Mouse (Mus musculus) right cerebral cortex, postnatal 36 days (tissue): ENCODE results near the gene Sfxn5.

Experiments used
- DNase-seq, 2 experiments: peaks; one replicate each; pipeline ENCODE4 v3.0.0; 2022; ENCODE audit warnings: low spot score in 2 of 2, mixed read lengths in 1 of 2

Sfxn5 gene

DNA sequence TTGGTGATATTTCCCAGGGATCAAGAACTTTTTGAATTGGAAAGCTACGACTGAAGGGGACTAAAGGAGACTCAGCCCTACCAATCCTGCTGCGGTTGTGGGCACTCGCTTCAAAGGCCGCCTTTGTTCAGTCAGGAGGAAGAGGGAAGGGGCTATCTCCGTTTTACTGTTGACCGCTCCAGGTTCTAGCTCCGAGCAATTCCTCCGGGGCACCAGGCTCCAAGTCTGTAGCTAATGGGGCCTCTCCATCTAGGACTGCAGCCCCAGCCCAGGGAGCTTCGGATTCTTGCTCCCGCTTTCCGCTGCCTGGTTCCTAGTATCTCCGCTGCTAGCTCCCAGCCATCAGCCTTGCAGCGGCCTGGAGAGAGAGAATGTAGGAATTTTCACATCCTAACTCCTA, 142.6 kb downstream of the Sfxn5 start:
- DNase-seq: no peak

DNA sequence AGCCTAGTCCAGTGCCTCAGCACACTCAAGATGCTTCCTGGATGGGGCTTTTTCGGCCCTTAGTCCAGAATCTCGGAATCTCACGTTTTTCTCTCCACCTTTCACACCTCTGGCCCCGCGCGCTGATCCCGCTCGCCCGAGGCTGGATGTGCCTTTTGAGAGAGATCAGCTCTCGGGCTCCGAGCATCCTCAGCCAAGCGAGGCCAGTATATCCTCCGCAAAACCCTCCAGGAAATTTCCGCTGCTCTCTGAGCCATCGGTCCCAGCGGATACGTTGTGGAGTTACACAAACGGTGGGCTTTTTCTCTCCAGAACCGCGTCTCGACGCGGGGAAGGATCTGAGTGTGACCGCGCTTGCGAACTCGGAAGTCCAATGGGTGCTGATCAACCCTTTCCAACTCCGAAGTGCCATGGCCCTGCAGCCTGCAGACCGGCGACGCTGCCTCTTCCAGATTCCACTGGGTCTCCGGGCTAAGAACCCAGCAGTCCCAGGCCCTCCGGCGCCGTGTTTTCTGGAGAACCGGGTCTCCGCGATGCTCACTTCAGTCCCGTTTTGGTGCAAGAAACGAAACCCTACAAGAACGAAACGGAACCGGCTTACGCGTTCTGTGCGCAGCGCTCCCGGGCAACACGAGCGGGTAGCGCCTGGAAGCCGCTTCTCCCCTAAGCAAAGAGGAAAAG, 143.2 kb downstream of the Sfxn5 start:
- DNase-seq: no peak

DNA sequence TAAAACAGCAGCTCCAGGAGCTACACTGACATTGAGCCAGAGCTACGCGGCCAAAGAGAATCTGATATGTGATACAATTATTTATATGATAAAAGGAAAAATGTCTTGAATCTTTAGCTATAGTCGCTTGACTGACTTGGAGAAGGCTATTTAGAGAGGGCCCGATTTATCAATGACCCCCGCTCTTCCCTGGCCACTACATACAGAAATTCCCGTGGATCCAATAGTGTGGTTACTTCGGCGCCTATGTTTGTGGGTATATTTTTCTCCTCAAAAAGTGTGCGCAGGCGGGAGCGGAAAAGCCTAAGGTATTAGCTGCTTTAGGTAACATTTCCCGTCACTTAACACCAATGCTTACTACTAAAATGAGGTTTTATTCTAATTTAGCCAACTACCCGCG, 143.9 kb downstream of the Sfxn5 start:
- DNase-seq: no peak

DNA sequence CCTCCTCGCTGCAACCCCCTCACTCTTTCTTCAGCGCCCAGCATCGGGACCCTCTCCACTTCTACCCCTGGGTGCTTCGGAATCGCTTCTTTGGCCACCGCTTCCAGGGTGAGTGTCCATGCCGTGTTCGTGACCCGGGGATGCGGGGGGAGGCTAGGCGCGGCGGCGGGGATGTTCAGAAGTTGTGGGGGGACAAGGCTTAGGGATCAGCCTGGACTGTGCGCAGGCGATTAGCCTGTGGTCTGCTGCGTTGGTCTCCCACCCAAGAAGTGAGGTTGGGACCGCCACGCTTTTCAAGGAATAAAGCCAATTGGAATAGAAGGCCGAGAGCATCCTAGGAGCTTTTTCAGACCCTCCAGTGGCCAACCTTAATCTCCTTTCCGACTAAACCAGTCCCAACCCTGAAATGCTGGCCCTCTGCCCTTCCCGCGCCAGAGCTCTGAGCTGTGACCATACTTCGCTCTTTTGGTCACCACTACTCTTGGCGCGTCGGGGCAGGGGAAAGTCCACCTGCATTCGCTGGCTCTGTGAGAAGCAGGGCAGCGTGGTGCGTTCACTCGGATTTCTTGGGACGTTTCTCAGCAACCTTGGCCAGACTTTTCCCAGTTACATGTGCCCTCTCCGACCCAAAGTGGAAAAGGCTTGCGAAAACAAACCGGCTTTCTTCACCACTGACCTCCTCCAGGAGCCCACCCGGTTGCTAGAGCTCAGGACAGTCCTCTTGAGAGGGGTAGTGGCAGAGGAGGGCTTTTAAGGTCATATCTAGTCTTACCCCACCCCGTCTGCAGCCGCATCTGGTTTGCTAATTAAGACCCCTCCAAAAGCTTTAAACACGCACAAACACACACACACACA, 144.7 kb downstream of the Sfxn5 start:
- DNase-seq: no peak

DNA sequence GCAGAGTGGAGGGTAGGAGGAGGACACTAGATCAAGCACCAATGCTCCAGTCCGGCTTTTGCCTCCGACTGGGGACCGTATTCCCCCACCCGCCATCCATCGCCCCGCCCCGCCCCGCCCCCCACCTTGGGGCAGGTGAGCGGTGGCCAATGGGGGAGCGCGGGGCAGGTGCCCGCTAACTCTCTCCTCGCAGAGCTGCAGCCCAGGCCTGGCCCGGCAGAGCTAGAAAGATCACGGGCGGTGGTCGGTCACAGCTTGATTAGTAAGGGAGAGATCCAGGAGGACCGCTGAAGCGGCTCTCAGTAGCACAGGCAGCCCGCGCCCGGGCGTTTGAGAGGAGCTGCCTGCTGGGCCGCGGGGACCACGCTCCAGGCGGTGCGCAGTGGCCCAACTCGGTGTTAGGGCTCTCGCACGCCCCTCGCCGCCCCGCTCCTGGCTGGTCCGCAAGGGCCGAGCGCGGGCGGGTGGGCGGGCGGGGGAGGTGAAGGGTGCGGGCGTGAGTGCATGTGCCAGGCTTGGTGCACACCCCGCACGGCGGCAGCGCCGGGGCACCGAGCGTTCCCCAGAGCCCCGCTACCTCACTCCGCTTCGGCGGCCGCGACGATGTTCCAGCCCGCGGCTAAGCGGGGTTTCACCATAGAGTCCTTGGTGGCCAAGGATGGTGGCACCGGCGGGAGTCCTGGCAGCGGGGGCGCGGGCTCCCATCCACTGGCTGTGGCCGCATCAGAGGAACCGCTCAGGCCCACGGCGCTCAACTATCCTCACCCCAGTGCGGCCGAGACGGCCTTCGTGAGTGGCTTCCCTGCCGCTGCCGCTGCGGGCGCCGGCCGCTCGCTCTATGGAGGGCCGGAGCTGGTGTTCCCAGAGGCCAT, 145.6 kb downstream of the Sfxn5 start, which contains the start of gene Emx1:
Gene Emx1, plus strand, starts transcription at position 99 of the 872 bp plus-strand sequence.
- DNase-seq: peak; percentile 59 to 67

DNA sequence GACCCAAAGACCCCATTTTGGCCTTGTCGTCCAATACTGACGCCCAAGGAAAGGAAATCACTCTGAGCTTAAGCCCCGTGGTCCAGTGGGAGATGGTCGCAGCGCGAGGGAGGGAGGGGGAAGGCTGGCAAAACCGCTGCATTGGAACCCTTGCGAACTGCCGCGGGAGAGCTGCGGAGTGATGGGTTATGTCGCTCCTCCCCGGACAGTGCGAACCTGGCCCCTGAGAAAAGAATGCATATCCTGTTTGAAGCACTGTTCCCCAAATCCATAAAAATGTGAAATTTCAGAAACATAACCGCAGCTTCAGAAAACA, 146.5 kb downstream of the Sfxn5 start:
- no peak for DNase-seq

DNA sequence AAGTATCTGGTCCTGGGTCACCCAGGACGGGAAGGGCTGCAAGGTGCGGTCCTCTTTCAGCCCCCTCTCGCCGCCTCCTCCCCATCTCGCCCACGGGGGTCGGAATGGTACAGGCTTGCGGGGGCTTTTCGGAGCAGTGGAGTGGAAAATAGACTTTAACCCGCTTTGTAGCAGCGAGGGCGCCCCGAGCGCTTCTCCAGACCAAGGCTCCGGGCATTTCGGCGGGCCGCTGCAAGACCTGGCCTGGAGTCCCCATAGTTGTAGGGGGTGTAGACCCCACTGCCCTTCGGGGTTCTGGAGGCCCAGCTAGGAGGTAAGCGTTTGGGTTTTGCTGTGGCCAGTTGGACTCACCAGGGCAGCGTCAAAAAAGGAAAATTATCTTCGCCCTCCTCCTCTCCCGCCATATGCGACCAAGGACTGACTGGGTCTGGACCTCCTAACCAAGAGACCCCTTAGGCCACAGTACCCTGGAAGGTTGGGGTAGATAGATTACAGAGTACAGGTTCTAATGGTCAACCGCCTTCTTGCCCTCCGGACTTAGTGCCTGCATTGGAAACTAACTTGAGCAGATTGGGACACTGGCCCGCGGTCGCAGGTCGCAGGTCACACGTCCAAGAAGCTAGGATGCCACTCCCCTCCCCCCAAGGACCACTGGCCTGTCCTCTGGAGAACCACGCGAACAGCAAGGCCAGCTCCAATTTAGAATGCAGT, 147.0 kb downstream of the Sfxn5 start:
- DNase-seq: no peak

DNA sequence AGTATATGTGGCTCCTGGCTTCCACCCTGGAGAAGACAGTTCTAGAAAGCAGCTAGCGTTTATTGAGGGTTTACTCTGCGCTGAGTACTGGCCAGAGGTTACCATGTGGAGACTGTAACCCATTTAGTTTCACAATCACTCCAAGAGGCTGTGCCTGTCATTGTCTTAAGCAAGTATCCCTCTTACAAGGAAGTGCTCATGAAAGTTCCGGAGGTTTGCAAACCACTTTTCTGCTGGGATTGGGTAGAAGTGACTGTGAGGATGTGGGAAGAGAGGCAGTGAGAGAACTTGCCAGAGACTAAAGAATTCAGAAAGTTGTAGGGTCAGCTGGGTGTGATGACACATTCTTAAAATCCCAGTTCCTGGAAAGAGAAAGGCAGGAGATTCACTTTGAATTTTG, 149.3 kb downstream of the Sfxn5 start:
- no peak for DNase-seq

DNA sequence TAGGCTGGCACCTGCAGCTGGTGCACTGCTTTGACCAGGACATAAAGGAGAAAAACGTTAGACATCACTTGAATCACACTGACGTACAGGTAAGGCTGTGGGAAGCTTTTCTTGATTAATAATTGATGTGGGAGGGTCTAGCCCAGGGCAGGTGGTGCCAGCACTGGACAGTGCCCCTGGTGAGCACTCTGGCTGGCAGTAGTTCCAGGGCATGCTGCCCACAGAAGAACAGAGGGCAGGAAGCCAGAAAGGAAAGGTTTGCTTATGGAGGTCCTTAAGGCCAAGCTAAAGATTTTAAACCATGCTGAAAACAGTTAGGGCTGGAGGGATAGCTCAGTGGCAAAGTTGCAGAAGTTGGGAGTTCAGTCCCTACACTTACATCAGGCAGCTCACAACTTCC, 153.2 kb downstream of the Sfxn5 start:
- DNase-seq: no peak

DNA sequence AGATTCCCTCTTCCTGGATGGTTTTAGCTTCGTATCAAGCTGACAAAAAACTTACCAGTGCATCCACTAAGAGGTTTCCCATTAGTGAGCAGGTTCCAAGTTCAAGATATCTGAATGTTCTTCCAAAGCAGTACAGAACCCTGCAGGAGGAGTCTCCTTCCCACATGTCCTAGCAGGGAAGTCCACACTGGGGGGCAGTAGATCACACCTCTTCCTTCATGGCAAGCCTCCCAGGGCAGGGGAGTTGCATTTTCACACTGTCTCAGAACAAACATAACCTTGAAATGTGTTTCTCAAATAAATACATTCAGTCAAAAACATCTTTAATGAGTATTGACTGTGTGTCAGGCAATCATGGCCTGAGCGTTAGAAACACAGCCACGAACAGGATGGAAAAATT, 153.7 kb downstream of the Sfxn5 start:
- DNase-seq: no peak

DNA sequence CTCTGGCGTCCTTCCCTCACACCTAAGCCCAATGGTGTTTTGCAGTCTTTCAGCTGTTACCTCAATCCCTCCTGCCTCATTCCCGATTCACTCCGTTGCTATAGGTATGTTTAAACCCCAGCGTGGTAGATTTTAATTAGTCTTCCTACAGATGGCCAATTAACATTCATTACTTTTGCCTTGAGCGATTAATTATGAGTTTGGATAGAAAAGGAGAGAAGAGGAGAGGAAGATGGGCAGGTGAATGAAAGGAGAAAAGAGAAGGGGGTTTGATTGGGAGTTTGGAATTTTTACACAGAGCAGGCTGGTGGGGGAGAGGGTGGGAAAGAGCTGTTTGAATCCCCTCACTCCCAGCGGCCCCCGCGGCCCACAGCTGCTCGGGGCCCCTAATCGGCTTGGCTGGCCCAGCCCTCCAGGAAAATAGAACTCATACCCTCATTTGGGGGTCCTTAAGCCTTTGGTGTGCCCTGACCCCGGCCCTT, 167.7 kb downstream of the Sfxn5 start:
- DNase-seq: no peak
